Mouse (Mus musculus): Measurements from ENCODE around the gene Gucy2g. TPM values are rescaled to one million over a fixed set of nuclear protein-coding genes. Genes with fewer than 3 reads are reported as not detected.
A peak's percentile ranks its signal among the peaks of the same experiment; 100 is the strongest.

Gene Gucy2g
- polyA plus RNA-seq, 1 experiment from 2014 or later, result not detected

GRCm38 (mm10) chr19:55266786-55267185 is 25.8 kb upstream of the Gucy2g start:
- H3K4me1 ChIP-seq (replicated peaks; ENCODE audit: control insufficient read depth, insufficient read depth, low read length), result peaks cover 3% of the 10 kb centered on the region; the same call in 1 of the 2 replicates
- H3K9me3 ChIP-seq (ENCODE audit: control insufficient read depth, low read length), result no peaks in the 10 kb centered on the region
- WGBS, result 92% methylated on average over 3 of the region's 3 CpGs
- no peaks in the 10 kb centered on the region for H3K27me3 ChIP-seq (replicated peaks; ENCODE audit: control insufficient read depth, insufficient read depth, low read length)
- ATAC-seq, result no peak
- H3K4me3 ChIP-seq (replicated peaks; ENCODE audit: low read length), result no peak overlapping the region
- H3K4me2 ChIP-seq (ENCODE audit: low read length), result no peak overlapping the region
- H3K27ac ChIP-seq (ENCODE audit: low read length), result no peak overlapping the region
- H3K36me3 ChIP-seq (ENCODE audit: control insufficient read depth, insufficient read depth), result no peaks in the 10 kb centered on the region
- H3K9ac ChIP-seq (replicated peaks; ENCODE audit: low read depth, low read length), result no peak overlapping the region

- Histone ChIP-seq H3K9me3 (ENCODE audit: control insufficient read depth, low read length) (no peaks in the 10 kb centered on the region), H3K4me1 (replicated peaks; ENCODE audit: control insufficient read depth, insufficient read depth, low read length) (no peaks in the 10 kb centered on the region), H3K36me3 (ENCODE audit: control insufficient read depth, insufficient read depth) (no peaks in the 10 kb centered on the region), H3K4me2 (ENCODE audit: low read length) (no peak overlapping the region), H3K9ac (replicated peaks; ENCODE audit: low read depth, low read length) (no peak overlapping the region), H3K27ac (ENCODE audit: low read length) (no peak overlapping the region), H3K4me3 (replicated peaks; ENCODE audit: low read length) (no peak overlapping the region), H3K27me3 (replicated peaks; ENCODE audit: control insufficient read depth, insufficient read depth, low read length) (no peaks in the 10 kb centered on the region)
- ATAC-seq, result no peak
- 85% methylated on average over 3 of the region's 3 CpGs for WGBS
Observed at GRCm38 (mm10) chr19:55265269-55265668, 24.2 kb upstream of the Gucy2g start.

GRCm38 (mm10) chr19:55260389-55261184 is 19.6 kb upstream of the Gucy2g start:
- Histone ChIP-seq H3K4me3 (replicated peaks; ENCODE audit: low read length) (no peak overlapping the region), H3K4me2 (ENCODE audit: low read length) (no peak overlapping the region), H3K9ac (replicated peaks; ENCODE audit: low read depth, low read length) (no peak overlapping the region), H3K27me3 (replicated peaks; ENCODE audit: control insufficient read depth, insufficient read depth, low read length) (no peaks in the 10 kb centered on the region), H3K9me3 (ENCODE audit: control insufficient read depth, low read length) (no peaks in the 10 kb centered on the region), H3K4me1 (replicated peaks; ENCODE audit: control insufficient read depth, insufficient read depth, low read length) (no peaks in the 10 kb centered on the region), H3K36me3 (ENCODE audit: control insufficient read depth, insufficient read depth) (no peaks in the 10 kb centered on the region), H3K27ac (ENCODE audit: low read length) (no peak overlapping the region)
- 83% methylated on average over 12 of the region's 12 CpGs for WGBS
- no peak for ATAC-seq

- ATAC-seq, result no peak
- no peaks in the 10 kb centered on the region for H3K36me3 ChIP-seq (ENCODE audit: control insufficient read depth, insufficient read depth)
- 90% methylated on average over 5 of the region's 5 CpGs for WGBS
Observed at GRCm38 (mm10) chr19:55258514-55258913, 17.5 kb upstream of the Gucy2g start.

GRCm38 (mm10) chr19:55257656-55258375 is 16.8 kb upstream of the Gucy2g start:
- H3K9ac ChIP-seq (replicated peaks; ENCODE audit: low read depth, low read length), result no peak overlapping the region
- H3K4me3 ChIP-seq (replicated peaks; ENCODE audit: low read length), result no peak overlapping the region
- H3K4me2 ChIP-seq (ENCODE audit: low read length), result no peak overlapping the region
- no peaks in the 10 kb centered on the region for H3K27me3 ChIP-seq (replicated peaks; ENCODE audit: control insufficient read depth, insufficient read depth, low read length)
- H3K4me1 ChIP-seq (replicated peaks; ENCODE audit: control insufficient read depth, insufficient read depth, low read length), result peaks cover 9% of the 10 kb centered on the region
- ATAC-seq, result no peak
- H3K9me3 ChIP-seq (ENCODE audit: control insufficient read depth, low read length), result no peaks in the 10 kb centered on the region
- no peaks in the 10 kb centered on the region for H3K36me3 ChIP-seq (ENCODE audit: control insufficient read depth, insufficient read depth)
- WGBS, result 83% methylated on average over 5 of the region's 5 CpGs
- H3K27ac ChIP-seq (ENCODE audit: low read length), result no peak overlapping the region

More at GRCm38 (mm10) chr19:55258514-55258913, 17.5 kb upstream of the Gucy2g start:
- Histone ChIP-seq H3K9me3 (ENCODE audit: control insufficient read depth, low read length) (no peaks in the 10 kb centered on the region), H3K27ac (ENCODE audit: low read length) (no peak overlapping the region), H3K9ac (replicated peaks; ENCODE audit: low read depth, low read length) (no peak overlapping the region), H3K27me3 (replicated peaks; ENCODE audit: control insufficient read depth, insufficient read depth, low read length) (no peaks in the 10 kb centered on the region), H3K4me1 (replicated peaks; ENCODE audit: control insufficient read depth, insufficient read depth, low read length) (peaks cover 7% of the 10 kb centered on the region), H3K4me3 (replicated peaks; ENCODE audit: low read length) (no peak overlapping the region), H3K4me2 (ENCODE audit: low read length) (no peak overlapping the region)

- no peaks in the 10 kb centered on the region for H3K9me3 ChIP-seq (ENCODE audit: control insufficient read depth, low read length)
- no peak overlapping the region for H3K27ac ChIP-seq (ENCODE audit: low read length)
- no peak overlapping the region for H3K9ac ChIP-seq (replicated peaks; ENCODE audit: low read depth, low read length)
- 76% methylated on average over 9 of the region's 9 CpGs for WGBS
- H3K4me3 ChIP-seq (replicated peaks; ENCODE audit: low read length), result no peak overlapping the region
- ATAC-seq, result no peak
- H3K27me3 ChIP-seq (replicated peaks; ENCODE audit: control insufficient read depth, insufficient read depth, low read length), result no peaks in the 10 kb centered on the region
- peaks cover 9% of the 10 kb centered on the region for H3K4me1 ChIP-seq (replicated peaks; ENCODE audit: control insufficient read depth, insufficient read depth, low read length)
- H3K36me3 ChIP-seq (ENCODE audit: control insufficient read depth, insufficient read depth), result no peaks in the 10 kb centered on the region
- H3K4me2 ChIP-seq (ENCODE audit: low read length), result no peak overlapping the region
Observed at GRCm38 (mm10) chr19:55256156-55256555, 15.1 kb upstream of the Gucy2g start.

GRCm38 (mm10) chr19:55254513-55255016 is 13.5 kb upstream of the Gucy2g start:
- ATAC-seq, result peak; percentile 80

GRCm38 (mm10) chr19:55253570-55254441 is 12.8 kb upstream of the Gucy2g start:
- ATAC-seq, result peak; percentile 76
- Histone ChIP-seq H3K27ac (ENCODE audit: low read length) (0 out of 2 replicates have a peak overlapping the region, but pooled peaks have one; percentile 17), H3K4me3 (replicated peaks; ENCODE audit: low read length) (peak overlapping the region; percentile 62), H3K9ac (replicated peaks; ENCODE audit: low read depth, low read length) (peak overlapping the region; percentile 71), H3K4me2 (ENCODE audit: low read length) (peak overlapping the region; percentile 88), H3K9me3 (ENCODE audit: control insufficient read depth, low read length) (no peaks in the 10 kb centered on the region), H3K4me1 (replicated peaks; ENCODE audit: control insufficient read depth, insufficient read depth, low read length) (peaks cover 9% of the 10 kb centered on the region), H3K36me3 (ENCODE audit: control insufficient read depth, insufficient read depth) (no peaks in the 10 kb centered on the region), H3K27me3 (replicated peaks; ENCODE audit: control insufficient read depth, insufficient read depth, low read length) (no peaks in the 10 kb centered on the region)
- WGBS, result under 1% methylated on average over 28 of the region's 32 CpGs

More at GRCm38 (mm10) chr19:55254513-55255016, 13.5 kb upstream of the Gucy2g start:
- H3K4me2 ChIP-seq (ENCODE audit: low read length), result peak overlapping the region; percentile 88
- H3K4me3 ChIP-seq (replicated peaks; ENCODE audit: low read length), result peak overlapping the region; percentile 62
- H3K4me1 ChIP-seq (replicated peaks; ENCODE audit: control insufficient read depth, insufficient read depth, low read length), result peaks cover 9% of the 10 kb centered on the region
- H3K27me3 ChIP-seq (replicated peaks; ENCODE audit: control insufficient read depth, insufficient read depth, low read length), result no peaks in the 10 kb centered on the region
- H3K9me3 ChIP-seq (ENCODE audit: control insufficient read depth, low read length), result no peaks in the 10 kb centered on the region
- no peak overlapping the region for H3K27ac ChIP-seq (ENCODE audit: low read length)
- WGBS, result 4% methylated on average over 5 of the region's 5 CpGs
- no peaks in the 10 kb centered on the region for H3K36me3 ChIP-seq (ENCODE audit: control insufficient read depth, insufficient read depth)
- peak overlapping the region; percentile 71 for H3K9ac ChIP-seq (replicated peaks; ENCODE audit: low read depth, low read length)

Measured in forebrain, embryonic 16.5 days (tissue).